Mouse (Mus musculus) lung, embryonic 15.5 days (tissue): ENCODE measurements at regions not wholly inside any gene's neighbourhood (a gene's known extent, or its start where the extent isn't known, plus 50 kb on each side); places are given as distances from the start of the nearest gene placed in this dataset.

Experiments
- ATAC-seq: fragments of 200-750 bp; cut with Nextera tagmentation; 2 replicates; pipeline ENCODE4 v1.8.0; 2017; ENCODE audit warnings: moderate number of reproducible peaks, borderline replicate concordance; ENCODE audit not compliant: low FRiP score, low TSS enrichment; ENCODE audit errors: extremely low read depth
- H3K27ac ChIP-seq: fragments of 300-500 bp; sonication (generic); 2 replicates; pipeline ENCODE4 v1.5.1; 2015; ENCODE audit warnings: moderate library complexity, mild to moderate bottlenecking, inconsistent platforms
- H3K27me3 ChIP-seq: fragments of 300-500 bp; sonication (generic); 2 replicates; pipeline ENCODE4 v1.6.1; 2015; ENCODE audit warnings: inconsistent platforms
- H3K36me3 ChIP-seq: fragments of 300-500 bp; sonication (generic); 2 replicates; pipeline ENCODE4 v1.6.1; 2015; ENCODE audit warnings: inconsistent platforms
- H3K4me1 ChIP-seq: fragments of 300-500 bp; sonication (generic); 2 replicates; pipeline ENCODE4 v1.6.1; 2015; ENCODE audit warnings: inconsistent platforms
- H3K4me2 ChIP-seq: fragments of 300-500 bp; sonication (generic); 2 replicates; pipeline ENCODE4 v1.6.1; 2015; ENCODE audit warnings: inconsistent platforms, mild to moderate bottlenecking, moderate library complexity
- H3K4me3 ChIP-seq: fragments of 300-500 bp; sonication (generic); 2 replicates; pipeline ENCODE4 v1.5.1; 2015; ENCODE audit warnings: mild to moderate bottlenecking, inconsistent platforms
- H3K9ac ChIP-seq: fragments of 300-500 bp; sonication (generic); 2 replicates; pipeline ENCODE4 v1.6.1; 2015; ENCODE audit warnings: inconsistent platforms
- H3K9me3 ChIP-seq: fragments of 300-500 bp; sonication (generic); 2 replicates; pipeline ENCODE4 v1.6.1; 2016; ENCODE audit warnings: inconsistent platforms
- WGBS: fragments of 180-500 bp; shearing (Covaris S2); methylation state at CpG from one replicate; pipeline ENCODE4 v1.1.7; 2015; 5-methylcytosine and 5-hydroxymethylcytosine counted together

DNA sequence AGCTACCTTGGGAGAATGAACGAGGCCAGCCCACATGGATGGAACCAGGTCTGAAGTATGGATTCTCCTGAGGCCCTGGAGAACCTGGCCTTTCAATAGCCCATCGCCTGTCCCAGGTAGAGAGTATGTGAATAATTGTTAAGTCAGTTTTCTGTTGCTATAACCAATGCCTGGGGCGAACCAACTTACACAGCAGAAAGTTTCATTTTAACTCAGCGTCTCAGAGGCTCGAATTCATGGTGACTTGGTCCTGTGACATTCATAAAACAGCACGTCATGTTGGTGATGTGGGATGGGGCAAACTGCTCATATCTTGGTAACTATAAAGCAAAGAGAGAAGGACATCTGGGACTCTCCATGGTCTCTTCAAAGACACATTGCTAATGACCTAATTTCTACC lies 52.4 kb upstream of the Zmiz1 start:
- H3K27ac ChIP-seq: no peak overlapping the region
- H3K4me3 ChIP-seq: no peak overlapping the region
- no peaks in the 10 kb centered on the region for H3K36me3 ChIP-seq
- peaks cover 12% of the 10 kb centered on the region; the same call in 1 of the 2 replicates for H3K4me1 ChIP-seq
- H3K9ac ChIP-seq: no peak overlapping the region
- WGBS: 87% methylated on average over 6 of the region's 6 CpGs
- H3K27me3 ChIP-seq: no peaks in the 10 kb centered on the region
- H3K9me3 ChIP-seq: no peaks in the 10 kb centered on the region
- H3K4me2 ChIP-seq: no peak overlapping the region
- no peak for ATAC-seq

DNA sequence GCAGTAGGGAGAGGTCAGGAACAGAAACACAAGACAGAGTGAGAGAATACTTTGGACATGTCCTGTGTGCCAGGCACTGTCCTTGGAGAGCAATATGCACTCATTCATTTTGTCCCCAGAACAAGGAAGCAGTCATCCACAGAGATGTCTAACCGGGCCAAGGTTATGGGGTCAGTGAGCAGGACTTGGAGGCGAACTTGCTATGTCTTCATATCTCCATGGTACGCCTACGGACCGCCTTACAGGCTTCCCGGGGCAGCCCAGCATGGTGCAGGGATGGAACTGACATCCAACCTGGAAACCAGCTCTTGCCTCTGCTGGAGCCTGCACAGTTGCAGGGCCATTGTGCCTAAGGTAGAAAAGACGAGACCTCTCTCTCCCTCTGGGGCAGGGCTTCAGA lies 51.9 kb upstream of the Zmiz1 start:
- Histone ChIP-seq H3K4me3 (no peak overlapping the region), H3K9me3 (no peaks in the 10 kb centered on the region), H3K27ac (no peak overlapping the region), H3K9ac (no peak overlapping the region), H3K27me3 (no peaks in the 10 kb centered on the region), H3K4me2 (no peak overlapping the region), H3K4me1 (peaks cover 12% of the 10 kb centered on the region; the same call in 1 of the 2 replicates), H3K36me3 (no peaks in the 10 kb centered on the region)
- WGBS: 74% methylated on average over 7 of the region's 7 CpGs
- ATAC-seq: no peak
